Mouse (Mus musculus) urinary bladder, postnatal 10 days (tissue): ENCODE measurements around the gene Smo.
"Not testable (repeated sequence)": the region's sequence is repeated elsewhere in the genome, so short reads cannot be mapped to it uniquely, and the experiment has no call there.

Experiments used
- DNase-seq: peaks from one replicate; pipeline ENCODE4 v3.0.0; 2022; ENCODE audit warnings: low spot score

Smo gene

DNA sequence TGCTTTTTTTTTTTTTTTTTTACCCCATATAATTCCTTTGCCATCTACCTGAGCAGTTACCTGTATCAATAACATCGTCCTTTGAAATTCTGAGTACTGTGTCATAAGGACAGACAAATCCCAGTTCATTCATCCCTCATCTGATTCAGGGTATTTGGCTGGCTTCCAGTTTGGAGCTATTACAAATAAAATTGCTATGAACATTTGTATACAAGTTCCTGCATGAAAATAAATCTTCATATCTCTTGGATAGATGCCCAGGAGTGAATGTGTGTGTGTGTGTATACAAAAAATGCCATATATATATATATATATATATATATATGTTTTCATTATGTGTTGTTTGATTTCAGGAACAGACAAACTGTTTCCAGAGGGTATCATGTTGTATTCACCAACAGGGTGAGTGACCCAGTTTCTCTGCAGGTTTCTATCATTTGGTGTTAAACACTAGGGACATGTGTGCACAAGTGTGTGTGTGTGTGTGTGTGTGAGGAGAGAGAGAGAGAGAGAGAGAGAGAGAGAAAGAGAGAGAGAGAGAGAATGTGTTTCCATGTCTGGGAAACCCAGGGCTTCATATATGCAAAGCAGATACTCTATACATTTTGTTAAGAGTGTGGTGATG, 8.6 kb upstream of the Smo start:
- no peak for DNase-seq

GRCm38 (mm10) chr6:29728035-29728434, 7.3 kb upstream of the Smo start:
- DNase-seq: no peak

GRCm38 (mm10) chr6:29729491-29729890, 5.8 kb upstream of the Smo start:
- DNase-seq: no peak

DNA sequence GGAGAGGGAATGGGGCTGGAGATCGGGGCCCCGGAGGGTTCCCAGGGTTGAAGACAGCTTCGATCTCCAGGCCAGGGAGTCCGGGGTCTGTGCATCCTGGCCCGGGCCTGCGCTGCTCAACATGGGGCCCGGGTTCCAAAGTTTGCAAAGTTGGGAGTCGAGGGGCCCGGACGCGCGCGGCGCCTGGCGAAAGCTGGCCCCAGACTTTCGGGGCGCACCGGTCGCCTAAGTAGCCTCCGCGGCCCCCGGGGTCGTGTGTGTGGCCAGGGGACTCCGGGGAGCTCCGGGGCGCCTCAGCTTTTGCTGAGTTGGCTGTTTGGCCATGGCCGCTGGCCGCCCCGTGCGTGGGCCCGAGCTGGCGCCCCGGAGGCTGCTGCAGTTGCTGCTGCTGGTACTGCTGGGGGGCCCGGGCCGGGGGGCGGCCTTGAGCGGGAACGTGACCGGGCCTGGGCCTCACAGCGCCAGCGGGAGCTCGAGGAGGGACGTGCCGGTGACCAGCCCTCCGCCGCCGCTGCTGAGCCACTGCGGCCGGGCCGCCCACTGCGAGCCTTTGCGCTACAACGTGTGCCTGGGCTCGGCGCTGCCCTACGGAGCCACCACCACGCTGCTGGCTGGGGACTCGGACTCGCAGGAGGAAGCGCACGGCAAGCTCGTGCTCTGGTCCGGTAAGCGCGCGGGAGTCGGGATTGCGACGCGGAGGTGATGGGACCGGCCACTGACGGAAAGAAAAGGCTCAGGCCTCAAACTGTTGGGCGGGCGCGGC, 567 bp downstream of the Smo start:
- no peak for DNase-seq

DNA sequence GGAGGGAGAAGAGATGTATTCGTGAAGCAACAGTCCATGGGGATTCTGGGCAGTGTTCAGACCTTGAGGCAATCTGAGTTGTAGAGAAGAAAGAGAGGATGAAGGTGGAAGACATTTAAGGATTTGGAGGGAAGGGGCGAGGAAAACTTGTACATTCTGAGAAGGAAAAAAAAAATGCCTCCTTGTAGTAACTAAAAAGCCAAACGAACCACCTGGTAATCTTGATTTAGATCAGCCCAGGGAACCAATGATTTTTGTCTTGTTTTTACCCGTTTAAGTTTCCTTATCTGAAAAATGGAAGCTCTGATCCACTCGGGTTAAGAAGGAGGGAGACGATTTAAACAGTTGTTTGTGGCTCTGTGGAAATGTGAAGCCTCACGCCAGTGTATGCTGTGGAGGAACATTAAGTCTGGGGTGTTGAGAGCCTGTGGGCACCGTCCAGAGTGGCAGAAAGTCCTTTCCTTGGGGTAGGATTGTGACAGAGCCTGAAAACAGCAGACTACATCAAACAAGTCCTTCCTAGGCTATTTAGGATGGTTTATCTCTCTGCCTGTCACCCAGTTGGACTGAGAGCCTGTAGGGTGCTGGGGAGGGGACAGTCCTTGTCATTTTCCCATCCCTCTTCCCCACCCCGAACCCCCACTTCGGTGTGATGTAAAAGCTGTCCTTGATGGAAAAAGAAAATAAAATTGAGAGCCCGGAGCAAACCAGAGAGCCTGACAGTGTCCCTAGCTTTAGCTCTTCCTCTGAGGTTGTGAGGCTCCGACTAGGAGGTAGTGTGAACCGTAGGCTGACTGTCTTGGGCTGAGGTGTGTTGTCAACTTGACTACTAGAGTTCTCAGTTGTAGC, 1.5 kb downstream of the Smo start:
- no peak for DNase-seq

GRCm38 (mm10) chr6:29751466-29752152, 16.3 kb downstream of the Smo start:
- no peak for DNase-seq

DNA sequence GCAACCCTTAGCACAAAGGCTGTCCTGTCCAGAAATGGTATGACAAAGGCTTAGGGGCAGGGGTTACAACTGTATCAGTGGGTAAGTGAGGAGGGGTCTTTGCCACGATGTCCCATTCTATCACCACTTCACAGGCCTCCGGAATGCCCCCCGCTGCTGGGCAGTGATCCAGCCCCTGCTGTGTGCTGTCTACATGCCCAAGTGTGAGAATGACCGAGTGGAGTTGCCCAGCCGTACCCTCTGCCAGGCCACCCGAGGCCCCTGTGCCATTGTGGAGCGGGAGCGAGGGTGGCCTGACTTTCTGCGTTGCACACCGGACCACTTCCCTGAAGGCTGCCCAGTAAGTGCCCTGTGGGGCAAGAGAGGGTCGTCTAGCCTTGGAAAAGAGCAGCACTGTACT, 18.0 kb downstream of the Smo start:
- DNase-seq: no peak

DNA sequence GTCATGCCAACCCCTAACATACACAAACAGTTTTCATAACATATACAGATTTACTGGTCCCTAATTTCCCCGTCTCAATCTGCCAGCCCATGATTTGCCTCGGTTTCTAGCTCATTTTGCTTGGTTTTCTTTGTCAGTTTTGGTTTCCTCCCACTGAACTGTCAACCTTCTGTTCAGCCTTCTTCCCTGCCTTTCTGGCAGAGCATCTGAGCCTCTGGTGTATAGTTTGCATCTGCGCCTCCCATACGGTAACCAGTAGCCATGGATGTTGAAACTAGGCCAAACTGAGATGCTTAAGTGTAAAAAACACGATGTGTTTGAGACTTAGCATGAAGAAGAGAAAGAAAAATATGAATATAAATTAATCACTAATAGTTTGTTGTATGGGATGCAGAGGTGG, 20.7 kb downstream of the Smo start:
- no peak for DNase-seq

- no peak for DNase-seq
These were observed 21.2 kb downstream of the Smo start for GRCm38 (mm10) chr6:29756476-29756875.

GRCm38 (mm10) chr6:29758417-29758816, 23.1 kb downstream of the Smo start:
- DNase-seq: peak; percentile 26

GRCm38 (mm10) chr6:29759012-29759679, 23.8 kb downstream of the Smo start:
- no peak for DNase-seq

GRCm38 (mm10) chr6:29760397-29760796, 25.1 kb downstream of the Smo start:
- DNase-seq: not testable (repeated sequence)

DNA sequence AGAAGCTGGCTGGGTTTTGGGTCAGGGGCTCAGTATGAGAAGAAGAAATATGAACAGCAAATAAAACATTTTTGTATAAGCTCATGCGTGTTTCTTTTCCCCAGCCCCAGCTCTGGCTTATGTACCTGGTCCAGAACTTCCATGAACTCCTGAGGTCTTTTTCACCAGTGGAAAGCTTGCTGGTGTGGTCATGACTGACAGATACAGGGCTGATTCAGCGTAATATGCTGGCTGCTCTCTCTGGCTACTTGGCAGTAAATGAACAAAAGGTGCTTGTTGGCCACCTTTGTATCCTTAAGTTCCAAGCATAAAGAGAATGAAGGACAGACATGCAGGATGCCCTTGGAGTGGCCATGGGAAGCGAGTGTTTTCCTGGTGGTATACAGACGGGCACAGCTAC, 26.0 kb downstream of the Smo start:
- DNase-seq: no peak

GRCm38 (mm10) chr6:29762524-29762923, 27.2 kb downstream of the Smo start:
- DNase-seq: no peak

GRCm38 (mm10) chr6:29766874-29767273, 31.6 kb downstream of the Smo start:
- no peak for DNase-seq

GRCm38 (mm10) chr6:29767813-29768660, 32.7 kb downstream of the Smo start, which contains the start of gene Ahcyl2:
Gene Ahcyl2 (plus strand): TSS chr6:29768011.
- DNase-seq: peak; percentile 85

DNA sequence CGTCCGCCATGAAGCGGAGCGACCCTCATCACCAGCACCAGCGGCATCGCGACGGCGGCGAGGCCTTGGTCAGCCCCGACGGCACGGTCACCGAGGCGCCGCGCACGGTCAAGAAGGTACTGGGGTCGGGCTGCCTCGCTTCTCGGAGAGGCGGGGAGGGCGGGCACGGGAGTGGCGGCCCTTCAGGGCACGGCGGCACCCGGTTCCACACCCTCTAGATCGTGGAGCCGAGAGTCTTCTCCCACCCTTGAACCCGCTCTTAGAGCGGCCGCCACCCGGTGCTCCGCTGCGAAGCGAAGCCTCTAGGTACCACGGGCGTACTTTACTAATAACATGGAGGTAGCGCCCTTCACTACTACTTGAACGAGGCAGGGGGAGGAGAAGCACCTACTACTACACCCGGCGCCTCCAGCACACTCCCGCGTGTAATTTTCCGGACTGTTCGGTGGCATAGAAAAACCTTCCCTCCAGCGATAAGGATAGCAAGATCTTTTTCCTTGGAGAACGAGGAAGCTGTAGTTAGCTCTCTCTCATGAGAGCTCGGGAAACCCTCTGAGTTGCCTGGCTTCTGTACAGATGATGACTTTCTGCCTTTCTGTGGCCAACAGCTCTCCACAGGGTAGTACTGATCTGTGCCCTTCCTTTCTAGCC, 33.6 kb downstream of the Smo start:
- DNase-seq: no peak

DNA sequence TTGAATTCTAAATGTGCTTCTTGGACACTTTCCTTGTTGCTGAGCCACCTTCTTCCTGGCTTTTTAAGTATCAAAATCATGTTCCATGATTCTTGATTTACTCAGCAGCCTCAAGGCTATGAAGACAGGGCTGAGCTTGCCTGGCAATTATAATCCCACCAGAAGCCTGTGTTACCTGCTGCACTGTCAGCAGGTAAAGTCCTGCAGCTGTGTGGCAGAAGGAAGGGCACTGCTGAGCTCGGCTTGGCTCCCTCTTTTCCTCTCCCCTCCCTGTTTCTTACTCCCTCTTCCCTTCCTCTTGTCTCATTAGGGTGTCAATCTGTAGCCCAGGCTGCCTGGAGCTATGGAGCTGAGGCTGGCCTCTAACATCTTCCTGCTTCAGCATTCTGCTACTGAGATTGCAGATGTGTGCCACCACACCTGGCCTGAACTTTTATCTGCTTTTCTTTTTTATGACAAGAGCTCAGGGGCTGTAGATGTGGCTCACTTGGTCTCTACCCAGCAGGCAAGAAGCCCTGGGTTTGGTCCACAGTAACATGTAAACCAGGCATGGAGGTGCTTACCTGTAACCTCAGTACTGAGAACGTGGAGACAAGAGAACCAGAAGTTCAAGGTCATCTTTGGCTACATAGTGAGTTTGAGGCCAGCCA, 35.5 kb downstream of the Smo start:
- no peak for DNase-seq

- no peak for DNase-seq
These were observed 36.9 kb downstream of the Smo start for GRCm38 (mm10) chr6:29772236-29772635.

DNA sequence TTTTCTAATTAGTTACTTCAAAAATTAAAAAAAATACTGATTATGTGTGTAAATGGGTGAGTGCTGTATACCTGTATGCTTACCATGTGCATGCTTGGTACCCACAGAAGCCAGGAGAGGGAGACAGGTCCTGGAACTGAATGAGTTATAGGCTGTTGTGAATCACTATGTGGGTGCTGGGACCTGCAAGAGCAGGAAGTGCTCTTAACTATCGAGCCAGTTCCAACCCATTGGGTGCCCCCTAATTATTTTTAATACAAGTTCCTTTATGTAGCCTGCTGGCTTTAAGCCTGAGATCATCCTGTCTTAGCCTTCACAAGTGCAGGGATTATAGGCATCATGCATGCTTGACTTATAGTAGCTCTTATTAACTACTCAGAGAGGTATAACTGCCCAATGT, 38.9 kb downstream of the Smo start:
- no peak for DNase-seq
